Mouse (Mus musculus): ENCODE results near the gene P4ha1.

The P4ha1 gene

GRCm38 (mm10) chr10:59324311-59325165, 1.4 kb downstream of the P4ha1 start:
- DNase-seq = no peak

- no peak for DNase-seq
These were observed 3.7 kb downstream of the P4ha1 start for GRCm38 (mm10) chr10:59326612-59327315.

GRCm38 (mm10) chr10:59327316-59327710, 4.2 kb downstream of the P4ha1 start:
- DNase-seq = no peak

GRCm38 (mm10) chr10:59331546-59332256, 8.6 kb downstream of the P4ha1 start:
- DNase-seq = no peak

GRCm38 (mm10) chr10:59333400-59333799, 10.3 kb downstream of the P4ha1 start:
- no peak for DNase-seq

GRCm38 (mm10) chr10:59334899-59335798, 12.1 kb downstream of the P4ha1 start:
- peak; percentile 7 for DNase-seq

GRCm38 (mm10) chr10:59336124-59336523, 13.0 kb downstream of the P4ha1 start:
- no peak for DNase-seq

GRCm38 (mm10) chr10:59346560-59346959, 23.5 kb downstream of the P4ha1 start:
- DNase-seq = no peak

- DNase-seq = no peak
These were observed 25.1 kb downstream of the P4ha1 start for GRCm38 (mm10) chr10:59348200-59348599.

GRCm38 (mm10) chr10:59349536-59349935, 26.4 kb downstream of the P4ha1 start:
- DNase-seq = no peak

GRCm38 (mm10) chr10:59353065-59353464, 30.0 kb downstream of the P4ha1 start:
- DNase-seq = no peak

- no peak for DNase-seq
These were observed 31.0 kb downstream of the P4ha1 start for GRCm38 (mm10) chr10:59354120-59354519.

GRCm38 (mm10) chr10:59355020-59355419, 31.9 kb downstream of the P4ha1 start:
- no peak for DNase-seq

- DNase-seq = no peak
These were observed 35.6 kb downstream of the P4ha1 start for GRCm38 (mm10) chr10:59358744-59359143.

GRCm38 (mm10) chr10:59363208-59363607, 40.1 kb downstream of the P4ha1 start:
- no peak for DNase-seq

- no peak for DNase-seq
These were observed 41.5 kb downstream of the P4ha1 start for GRCm38 (mm10) chr10:59364551-59364950.

GRCm38 (mm10) chr10:59365804-59366589, 42.9 kb downstream of the P4ha1 start:
- no peak for DNase-seq

- no peak for DNase-seq
These were observed 43.6 kb downstream of the P4ha1 start for GRCm38 (mm10) chr10:59366746-59367145.

GRCm38 (mm10) chr10:59367206-59367605, 44.1 kb downstream of the P4ha1 start:
- DNase-seq = no peak

- no peak for DNase-seq
These were observed 45.6 kb downstream of the P4ha1 start for GRCm38 (mm10) chr10:59368729-59369128.

GRCm38 (mm10) chr10:59369426-59369825, 46.3 kb downstream of the P4ha1 start:
- DNase-seq = no peak

GRCm38 (mm10) chr10:59377906-59378305, 54.8 kb downstream of the P4ha1 start:
- DNase-seq = no peak
